Mouse (Mus musculus) CD4-positive, CD25-positive, alpha-beta regulatory T cell, adult 4 months (primary cell): Measurements from ENCODE around the gene Fnip2. TPM values are rescaled to one million over a fixed set of nuclear protein-coding genes. Genes with fewer than 3 reads are reported as not detected.

ENCODE experiments used
- ATAC-seq: one replicate; pipeline ENCODE4 v1.8.0; 2017
- polyA plus RNA-seq, 2 experiments: library from polyadenylated mRNA; unstranded; fragments of 100-300 nt; shearing (Covaris generic); gene quantifications; one replicate each; pipeline ENCODE4 v1.2.1; 2017

Gene Fnip2
- polyA plus RNA-seq, 2 experiments from 2014 or later = 0.51 to 0.58 TPM

DNA sequence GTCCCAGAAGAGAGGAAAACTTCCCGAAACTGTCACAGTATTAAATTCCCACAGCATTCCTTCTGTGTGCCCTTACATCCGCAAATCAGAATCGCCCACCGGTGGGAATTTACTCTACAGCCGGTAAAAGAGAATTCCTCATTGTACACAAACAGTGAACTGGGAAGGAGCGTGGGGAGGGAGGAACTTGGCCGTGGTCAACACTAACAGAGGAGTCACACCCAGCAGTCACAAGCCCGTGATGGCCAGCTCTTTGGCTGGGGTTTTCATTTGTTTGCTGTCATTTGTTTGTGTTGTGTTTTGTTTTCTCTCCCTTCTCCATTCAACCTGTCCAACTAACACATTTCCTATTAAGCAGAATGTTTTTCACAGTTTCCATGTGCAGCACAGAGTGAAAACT, 39.7 kb downstream of the Fnip2 start:
- no peak for ATAC-seq

DNA sequence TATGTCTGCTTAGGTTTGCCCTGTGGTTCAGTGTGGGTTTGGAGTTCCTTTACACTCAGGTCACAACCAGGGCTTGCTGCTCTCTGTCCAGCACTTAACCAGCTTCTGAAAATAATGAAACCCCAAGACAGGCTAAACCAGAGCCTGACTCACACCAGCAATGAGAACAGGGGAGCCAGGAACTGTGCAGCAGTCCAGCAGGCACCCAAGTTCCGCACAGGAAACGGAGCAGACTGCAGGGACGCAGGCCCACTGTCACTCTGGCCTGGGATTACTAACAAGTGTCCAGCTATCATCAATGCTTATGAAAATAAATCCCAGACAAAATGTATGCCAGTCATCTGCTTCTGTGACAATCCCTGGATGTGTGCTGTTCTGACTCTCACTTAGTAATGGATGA, 40.1 kb downstream of the Fnip2 start:
- no peak for ATAC-seq

DNA sequence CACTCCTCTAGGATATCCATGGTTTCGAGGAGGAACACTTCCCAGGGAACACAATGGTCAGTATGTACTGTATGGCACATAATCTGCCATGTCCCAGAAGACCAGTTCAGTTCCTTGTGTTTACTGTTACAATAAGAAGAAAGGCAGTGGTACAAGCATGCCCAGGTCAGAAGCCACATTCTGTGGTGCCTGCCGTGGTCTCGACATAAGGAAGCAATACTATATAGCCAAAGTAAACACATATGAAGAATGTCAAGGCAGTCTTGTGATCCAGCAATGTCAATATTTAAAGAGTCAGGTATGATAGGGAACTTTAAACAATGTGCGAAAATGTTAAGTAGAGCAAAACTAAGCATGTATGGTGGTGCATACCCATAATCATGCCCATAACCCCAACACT, 44.2 kb downstream of the Fnip2 start:
- no peak for ATAC-seq

DNA sequence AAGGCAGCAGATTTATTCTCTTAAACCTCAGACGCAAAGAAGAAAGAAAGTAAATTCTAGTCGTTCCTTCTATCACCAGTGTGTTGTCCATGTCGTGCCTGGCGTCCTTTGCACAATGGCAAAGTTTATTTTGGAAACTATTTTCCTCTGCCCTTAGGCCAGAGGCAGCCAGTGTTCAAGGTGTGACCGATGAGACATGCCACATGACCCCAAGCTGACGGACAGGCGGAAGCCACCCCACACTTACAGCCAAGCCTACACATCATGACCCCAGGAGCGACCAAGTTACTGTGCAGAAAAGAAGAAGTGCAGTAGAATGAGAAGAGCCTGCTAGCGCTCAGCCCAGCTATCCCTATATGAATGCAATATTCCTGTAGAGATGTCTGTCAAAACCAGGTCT, 47.7 kb downstream of the Fnip2 start:
- ATAC-seq = no peak

DNA sequence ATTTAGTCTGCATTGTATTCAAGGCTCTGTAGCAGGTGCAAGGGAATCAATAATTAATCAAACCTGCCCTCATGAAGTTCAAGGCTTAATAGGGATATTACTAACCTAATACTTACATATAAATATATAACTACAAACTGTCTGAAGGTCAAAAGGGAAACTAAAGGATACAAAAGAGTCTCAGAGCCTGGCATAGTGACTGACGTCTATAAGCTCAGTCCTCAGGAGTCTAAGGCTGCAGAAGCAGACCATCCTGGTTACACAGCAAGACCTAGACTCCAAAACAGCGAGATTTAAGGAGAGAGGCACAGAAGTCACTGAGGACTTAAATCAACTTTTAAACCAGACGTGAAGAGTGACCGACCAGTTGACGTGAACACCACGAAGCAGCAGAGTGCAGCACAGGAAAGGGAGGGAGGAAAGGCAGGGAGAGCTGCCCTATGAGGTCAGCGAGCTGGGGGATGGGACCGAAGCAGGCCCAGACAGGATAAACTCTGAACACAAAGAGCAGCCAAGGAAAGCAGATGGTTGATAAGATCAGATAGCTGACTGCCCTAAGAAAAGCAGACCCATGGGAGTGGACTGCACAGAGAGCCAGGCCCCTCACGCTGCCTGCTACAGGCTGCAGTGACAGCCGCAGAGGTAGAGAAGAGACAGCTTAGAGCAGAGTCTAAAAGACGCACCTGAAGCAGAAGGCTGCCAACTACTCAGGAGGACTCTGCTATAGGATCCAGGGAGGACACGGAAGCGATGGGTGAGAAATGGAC, 48.7 kb downstream of the Fnip2 start:
- no peak for ATAC-seq

DNA sequence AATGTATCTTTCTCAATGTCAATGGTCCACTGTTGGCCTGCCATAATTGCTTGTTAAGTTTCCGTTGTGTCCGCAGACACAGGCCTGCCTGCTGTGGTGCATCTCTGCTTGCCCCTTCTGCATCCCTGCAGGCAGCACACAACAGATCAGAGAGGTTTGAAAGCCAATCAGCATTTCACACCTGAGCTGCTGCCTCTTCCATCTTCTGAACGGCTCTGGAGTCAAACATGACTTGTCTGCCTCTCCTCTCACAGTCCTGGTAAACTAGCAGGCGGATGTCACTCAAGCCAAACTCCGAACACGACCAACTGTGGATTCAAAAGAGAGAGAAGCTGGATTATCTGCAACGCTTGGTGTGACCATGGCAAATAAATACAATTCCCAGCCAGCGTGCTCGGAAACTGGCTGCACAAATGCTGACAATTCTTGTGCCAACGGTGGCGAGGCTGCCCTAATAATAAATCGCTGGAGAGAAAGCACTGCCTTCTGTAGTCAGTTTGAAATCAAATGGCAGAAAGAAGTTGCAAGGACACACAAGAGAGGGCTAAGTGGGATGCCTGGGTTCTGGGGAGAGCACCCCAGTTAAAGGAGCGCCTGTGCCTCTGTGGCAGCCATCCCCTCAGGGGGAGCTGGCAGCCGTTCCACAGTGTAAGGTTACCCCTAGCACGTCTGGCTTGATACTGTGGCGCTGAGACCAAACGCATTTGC, 49.6 kb downstream of the Fnip2 start:
- ATAC-seq = no peak

DNA sequence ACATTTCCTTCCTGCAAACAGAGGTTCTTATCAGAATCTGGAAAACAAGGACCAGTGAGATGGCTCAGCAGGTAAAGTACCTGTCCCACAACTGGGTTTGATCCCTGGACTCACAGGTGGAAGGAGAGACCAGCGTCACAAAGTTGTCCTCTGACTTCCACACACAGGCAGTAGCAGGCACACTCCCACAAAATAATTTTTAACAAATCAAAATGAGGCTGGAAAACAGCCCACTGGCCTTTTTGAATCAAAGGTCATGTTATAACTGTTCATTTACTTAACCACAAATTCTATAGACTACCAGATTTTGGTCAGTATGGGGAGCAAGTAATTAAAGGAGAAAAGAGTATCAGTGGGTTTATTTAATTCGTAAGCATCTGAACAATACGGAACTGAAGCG, 50.6 kb downstream of the Fnip2 start:
- no peak for ATAC-seq

DNA sequence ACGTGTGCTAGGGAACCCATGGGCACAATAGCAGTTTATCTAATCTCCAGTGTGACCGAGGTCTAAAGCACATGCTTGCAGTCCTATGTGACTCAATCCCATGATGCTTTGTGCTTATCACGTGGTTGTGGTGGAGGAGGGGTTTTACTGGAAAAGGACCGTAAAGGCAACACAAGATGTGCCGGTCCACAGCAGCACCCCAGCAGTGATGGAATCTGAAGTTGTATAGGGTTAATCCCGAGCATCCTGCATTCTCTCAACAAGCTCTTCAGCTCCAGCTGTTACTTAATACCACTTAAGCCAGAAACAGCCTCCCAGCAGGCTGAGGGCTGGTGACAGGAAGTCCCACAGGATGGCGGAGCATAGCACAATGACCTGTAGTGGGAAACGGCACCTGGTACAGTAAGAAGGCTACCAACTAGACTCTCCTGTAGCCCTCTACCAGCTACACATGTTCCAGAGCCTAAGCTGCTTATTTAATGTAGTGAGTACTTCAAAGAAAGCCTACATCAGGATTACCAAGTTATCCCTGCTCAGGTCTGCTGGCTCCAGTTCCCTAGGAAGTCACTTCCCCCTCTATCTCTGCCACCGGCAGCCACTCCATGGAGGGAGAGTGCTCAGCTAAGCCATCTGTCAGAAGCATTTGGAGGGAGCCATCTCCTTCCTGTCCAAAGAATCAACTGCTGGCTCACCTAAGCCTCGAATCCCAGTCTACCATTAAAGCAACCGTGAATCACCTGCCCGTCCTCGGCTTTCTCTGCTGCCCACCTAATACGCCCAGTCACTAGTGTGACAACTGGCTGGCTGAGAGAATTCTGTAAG, 51.3 kb downstream of the Fnip2 start:
- no peak for ATAC-seq

DNA sequence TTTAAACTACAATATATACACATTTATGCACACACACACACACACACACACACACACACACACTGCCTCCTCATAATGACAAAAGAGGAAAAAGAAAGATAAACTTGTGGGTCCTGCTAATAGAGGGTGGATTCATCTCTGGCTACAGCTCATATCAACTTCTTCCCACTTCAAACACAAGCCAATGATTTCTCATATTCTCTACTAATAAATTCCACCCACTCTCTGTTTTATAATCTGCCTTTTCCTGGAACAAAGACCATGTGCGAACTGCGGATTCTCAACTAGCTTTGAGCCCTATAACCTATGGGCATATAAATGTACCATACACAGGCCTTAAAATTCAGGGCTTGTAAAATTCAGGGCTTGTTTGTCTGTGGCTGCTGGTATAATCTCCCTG, 53.3 kb downstream of the Fnip2 start:
- no peak for ATAC-seq

DNA sequence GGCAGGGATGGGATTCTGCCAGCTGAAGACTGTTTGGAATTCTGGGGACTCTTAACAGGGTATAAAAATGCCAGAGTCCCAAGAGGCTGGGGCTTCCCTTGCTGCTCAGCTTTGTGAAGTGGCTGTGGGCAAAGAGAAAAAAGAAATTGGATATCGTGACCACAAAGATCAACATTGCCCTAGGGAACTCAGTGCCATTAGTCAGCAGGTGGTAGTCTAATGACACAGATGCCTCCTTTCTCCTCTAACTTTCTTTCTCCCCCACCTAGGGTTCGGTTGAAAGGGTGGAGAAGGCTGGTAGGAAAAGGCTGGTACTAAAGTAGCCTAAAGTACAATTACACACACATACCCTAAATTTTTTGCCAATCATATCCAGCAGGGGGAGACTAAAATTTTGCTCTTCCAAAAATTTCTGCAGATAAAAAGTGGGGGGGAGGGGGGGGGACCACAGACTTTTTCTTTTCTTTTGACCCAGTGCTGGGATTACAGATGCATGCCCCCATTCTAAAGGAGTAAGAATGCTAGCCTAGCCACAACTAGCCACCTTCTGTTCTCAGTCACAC, 66.3 kb downstream of the Fnip2 start:
- ATAC-seq = no peak

DNA sequence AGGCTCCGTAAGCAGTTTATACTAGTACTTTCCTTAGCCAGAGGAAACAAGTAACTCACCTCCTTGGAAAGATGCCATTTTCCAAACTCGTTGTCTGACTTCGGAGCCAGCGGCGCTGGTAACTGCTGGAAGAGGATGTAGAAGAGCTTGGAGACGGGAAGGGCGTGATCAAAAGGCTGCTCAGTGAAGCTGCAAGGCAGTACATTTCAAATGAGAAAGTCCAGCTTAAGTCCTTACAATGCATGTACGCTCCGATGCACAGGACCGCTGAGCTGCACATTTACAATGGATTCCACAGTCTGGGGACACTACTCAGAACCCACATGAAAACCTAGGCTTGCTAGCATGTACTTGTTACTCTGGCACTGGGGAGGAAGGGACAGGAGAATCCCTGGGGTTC, 67.3 kb downstream of the Fnip2 start:
- no peak for ATAC-seq

DNA sequence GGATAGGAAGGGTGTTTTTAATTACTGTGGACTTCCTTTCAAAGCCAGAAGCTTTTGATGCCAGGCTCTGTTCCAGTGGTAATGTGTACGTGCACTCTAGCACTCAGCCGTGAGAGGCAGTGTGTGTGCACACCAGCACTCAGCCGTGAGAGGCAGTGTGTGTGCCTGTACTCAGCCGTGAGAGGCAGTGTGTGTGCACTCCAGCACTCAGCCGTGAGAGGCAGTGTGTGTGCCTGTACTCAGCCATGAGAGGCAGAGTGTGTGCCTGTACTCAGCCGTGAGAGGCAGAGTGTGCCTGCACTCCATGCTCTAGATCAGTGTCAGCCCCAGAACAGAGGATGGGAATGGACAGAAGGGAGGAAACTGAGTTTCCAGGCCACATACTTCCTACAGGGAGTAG, 70.9 kb downstream of the Fnip2 start:
- ATAC-seq = no peak

DNA sequence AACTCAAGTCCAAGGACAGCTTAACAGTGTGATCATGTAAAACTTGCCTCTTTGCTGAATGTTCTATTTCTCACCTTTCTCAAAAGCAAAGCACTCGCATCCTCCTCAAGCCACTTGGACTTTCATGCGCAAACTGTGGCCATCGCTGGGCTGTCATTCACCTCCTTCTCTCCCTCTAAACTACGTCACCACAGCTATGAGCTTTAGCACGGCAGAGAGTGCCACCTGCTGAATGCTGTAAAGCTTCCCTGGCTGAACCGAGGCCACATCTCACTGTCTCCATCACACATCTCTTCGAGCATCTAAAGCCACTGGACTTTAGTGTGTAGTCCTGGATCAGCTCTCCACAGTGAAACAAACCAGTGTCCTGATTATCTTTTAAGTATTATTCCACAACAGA, 72.4 kb downstream of the Fnip2 start:
- no peak for ATAC-seq

DNA sequence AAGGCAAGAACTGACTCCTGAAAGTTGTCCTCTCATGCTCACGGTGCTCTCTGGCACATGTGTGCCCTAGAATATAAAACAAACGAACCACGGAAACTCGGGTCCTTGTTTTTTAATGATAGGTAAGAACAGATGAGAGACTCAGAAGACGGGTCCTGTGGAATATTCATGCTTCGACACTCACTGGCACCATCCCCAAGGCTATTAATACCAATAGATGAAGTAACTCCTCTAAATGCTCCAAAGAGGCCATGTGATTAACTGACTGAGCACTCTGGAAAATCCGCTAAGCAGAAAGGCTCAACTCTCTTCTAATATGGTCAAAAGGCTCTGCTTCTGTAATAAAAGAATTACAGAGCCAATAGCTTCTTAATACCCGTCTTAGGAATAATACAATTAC, 73.6 kb downstream of the Fnip2 start:
- ATAC-seq = no peak

DNA sequence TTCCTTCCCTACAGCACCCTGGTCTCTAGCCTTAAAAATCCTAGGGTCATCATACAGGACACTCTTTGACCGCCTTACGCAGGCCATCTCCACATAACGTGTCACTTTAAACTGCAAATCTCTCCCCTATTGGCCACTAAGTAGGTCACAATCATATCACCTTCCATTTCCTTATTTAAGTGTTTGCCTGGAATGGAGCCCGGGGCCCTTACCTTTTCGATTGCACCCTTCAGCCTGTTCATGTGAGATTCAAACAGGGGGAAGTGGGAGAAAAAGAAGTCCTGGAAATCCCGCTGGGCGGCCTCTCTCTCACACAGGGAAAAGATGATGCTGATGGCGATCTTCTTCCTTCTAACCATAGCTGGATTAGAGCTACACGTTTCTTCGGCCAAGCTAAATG, 74.5 kb downstream of the Fnip2 start:
- ATAC-seq = no peak

DNA sequence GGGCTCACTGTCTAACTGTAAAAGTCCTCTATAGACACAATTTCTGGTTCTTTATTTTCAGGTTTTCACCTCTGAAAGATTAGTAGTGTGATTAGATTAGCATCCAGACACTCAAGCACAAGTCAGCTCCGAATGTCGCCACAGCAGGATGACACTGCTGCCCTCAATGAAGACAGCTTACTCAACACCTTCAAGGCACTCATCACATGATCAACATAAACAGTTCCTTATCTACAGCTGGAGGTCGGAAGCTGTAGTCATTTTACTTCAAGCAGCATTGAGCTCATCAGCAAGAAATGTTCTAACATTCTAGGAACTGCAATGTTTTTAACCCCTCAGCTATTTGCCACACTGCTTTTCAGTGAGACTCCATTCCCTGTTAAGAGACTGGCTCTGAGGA, 76.0 kb downstream of the Fnip2 start:
- peak; percentile 54 for ATAC-seq

DNA sequence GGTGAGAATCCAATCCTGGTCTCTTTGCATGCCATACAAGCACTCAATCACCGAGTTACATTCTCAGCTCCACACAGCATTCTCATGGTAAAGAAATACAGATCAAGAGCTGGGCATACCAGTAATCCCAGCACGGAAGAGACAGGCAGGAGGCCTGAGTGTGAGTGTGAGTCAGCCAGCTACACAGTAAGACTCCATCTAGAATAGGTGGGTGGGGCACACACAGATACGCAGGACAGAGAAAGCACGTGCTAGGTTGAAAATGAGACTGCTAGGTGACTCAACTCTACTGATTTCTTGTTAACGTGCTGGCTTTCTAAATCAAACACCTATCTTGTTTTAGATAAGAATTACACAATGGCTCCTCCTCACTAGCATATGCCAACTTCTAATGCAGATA, 77.5 kb downstream of the Fnip2 start:
- ATAC-seq = no peak

DNA sequence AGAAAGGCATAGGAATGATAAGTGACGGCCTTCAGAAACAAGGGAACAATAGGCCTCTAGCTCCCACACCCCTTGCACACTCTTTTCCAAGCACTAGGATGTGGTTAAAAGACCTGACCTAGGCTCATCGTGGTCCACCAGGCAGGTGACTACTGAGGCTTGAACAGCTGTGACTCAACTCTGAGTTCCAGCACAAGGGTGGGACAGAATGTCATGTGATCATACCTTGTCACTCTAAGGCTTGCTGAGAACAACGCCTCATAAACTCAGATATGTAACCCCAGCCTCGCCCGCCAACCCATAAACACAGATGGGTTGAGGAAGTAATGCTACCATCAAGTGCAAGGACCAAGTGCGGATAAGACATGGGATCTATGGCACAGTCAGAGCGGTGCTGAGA, 79.6 kb downstream of the Fnip2 start:
- ATAC-seq = no peak

DNA sequence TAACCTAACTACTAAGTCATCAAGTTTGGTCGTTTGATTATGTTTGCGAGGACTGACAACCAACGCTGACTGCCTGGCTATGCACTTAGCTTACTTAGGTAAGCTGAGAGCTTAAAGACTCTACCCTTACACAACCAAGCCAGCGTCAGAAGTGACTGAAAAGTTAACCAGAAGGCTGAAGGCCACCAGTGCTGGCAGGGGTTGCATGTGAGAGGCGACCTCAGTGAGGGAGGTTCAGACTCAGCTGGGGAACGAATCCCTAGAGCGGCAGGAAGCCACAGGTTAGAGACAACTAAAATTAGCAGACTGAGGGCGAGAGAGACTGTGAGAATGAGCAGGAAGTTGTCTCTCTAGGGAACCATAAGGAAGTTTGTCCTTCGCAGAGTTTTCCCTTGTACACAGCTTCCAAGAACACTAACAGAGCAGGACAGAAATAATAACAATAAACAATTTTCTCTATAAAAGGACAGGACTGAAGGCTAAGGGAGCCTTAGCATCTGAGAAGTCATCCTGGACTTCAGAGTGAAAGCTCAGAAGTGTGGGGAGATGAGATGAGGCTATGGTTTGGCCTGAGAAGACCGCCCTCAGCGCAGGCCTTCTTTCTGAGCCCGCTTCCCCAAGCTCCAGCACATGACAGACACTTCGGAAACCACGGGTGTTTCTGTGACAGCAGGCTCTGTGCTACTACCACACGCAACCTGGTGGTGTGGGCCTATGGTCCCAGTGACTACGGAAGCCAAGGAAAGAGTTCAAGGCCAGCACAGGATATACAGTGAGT, 83.1 kb downstream of the Fnip2 start:
- no peak for ATAC-seq

DNA sequence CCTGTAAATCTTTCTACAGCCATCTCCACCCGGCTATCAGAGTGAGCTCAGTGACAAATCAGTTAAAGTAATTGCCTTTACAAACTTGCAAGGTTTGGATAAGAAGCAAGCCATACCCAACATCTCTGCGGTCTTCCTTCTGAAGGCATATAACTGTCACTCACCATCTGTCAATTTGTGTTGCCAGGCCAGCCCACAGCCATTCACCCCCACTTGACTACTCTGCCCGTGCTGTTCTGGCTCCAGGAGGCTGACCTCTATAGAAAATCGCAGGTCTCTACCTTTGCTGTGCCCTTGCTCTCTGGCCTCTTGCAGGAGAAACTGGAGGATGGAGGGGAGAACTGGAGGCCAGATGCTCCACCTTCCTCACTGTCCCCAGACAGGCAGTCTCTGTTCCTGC, 88.7 kb downstream of the Fnip2 start:
- no peak for ATAC-seq

DNA sequence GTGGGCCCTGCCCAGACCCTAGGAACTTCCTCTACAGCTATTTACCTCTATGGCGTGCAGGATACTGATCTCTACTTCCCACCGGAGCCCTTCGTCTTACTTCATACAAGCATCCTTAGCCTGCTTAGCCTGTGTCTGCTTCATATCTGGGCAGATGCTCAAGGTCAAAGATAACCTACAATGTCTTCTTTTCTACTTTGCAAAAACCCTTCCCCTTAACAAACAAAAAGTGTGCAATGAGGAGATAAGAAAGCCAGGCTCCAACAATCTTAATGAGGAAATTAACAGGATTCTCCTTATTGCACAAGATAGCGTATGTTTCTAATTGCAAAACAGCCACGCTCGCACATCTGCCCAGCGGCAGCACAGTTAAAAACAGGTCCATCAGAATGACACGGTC, 89.2 kb downstream of the Fnip2 start:
- ATAC-seq = no peak

DNA sequence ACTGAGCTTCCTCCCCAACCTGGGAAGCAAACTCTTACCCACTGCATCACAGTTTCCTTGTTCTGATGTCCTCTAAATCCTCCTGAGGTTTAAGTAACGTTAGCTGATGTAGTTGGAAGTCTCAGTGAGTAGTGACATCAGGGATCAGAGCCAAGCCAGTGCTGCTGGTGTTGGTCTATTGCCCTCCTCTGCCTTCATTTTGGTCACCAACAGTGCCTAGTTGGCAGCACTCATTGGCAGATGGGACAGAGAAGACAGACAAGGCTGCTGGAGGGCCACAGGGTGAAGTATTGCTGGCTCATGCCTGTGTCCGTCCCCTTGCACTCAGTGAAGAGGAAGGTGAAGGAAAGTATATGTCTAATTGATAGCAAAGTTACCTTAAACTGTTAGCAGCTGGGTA, 91.6 kb downstream of the Fnip2 start:
- no peak for ATAC-seq

DNA sequence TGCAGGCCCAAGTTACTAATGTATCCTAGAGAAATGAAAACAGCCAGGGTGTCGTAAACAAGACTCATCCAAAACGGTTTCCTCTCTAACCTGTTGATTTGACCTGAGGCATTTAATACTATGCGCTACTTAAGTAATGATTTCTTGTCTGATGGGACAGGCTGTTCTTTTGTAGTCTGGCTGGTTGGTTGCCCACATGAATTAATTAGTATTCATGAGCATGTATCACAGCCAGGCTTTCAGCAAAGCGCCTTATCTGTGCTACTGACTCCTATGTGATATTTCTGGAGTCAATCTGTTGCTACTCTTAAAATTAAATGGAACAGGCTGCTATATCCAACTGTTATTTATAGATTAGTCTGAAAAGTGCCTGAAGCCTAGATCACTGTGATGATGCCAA, 92.7 kb downstream of the Fnip2 start:
- no peak for ATAC-seq
